Mouse (Mus musculus) ES-Bruce4 (cell line): ENCODE results near the gene Hrh2.

Experiments
- CTCF ChIP-seq: IDR thresholded peaks from one replicate; pipeline ENCODE4 v1.8.1; 2011; ENCODE audit warnings: low read depth, low read length
- POLR2A ChIP-seq: IDR thresholded peaks from one replicate; pipeline ENCODE4 v1.8.1; 2011; ENCODE audit warnings: low read length; ENCODE audit not compliant: insufficient read depth

- no peak for TF ChIP-seq CTCF
- no peak for TF ChIP-seq POLR2A
These were observed 56.6 kb downstream of the Hrh2 start for GRCm38 (mm10) chr13:54248436-54248995.
